Mouse (Mus musculus) G1E (cell line): ENCODE measurements around the gene Fgfr3.

Source experiments
- CTCF ChIP-seq: IDR thresholded peaks from 2 replicates; pipeline ENCODE4 v1.5.1; 2012; ENCODE audit warnings: low read depth, low read length, inconsistent platforms, mixed read lengths
- GATA2 ChIP-seq: IDR thresholded peaks from 2 replicates; pipeline ENCODE4 v1.6.1; 2012; ENCODE audit warnings: low read depth, low read length, inconsistent platforms, borderline replicate concordance
- TAL1 ChIP-seq: conservative IDR thresholded peaks from 2 replicates; pipeline ENCODE4 v1.6.1; 2012; ENCODE audit warnings: low read depth, low read length, inconsistent platforms, mixed read lengths

DNA sequence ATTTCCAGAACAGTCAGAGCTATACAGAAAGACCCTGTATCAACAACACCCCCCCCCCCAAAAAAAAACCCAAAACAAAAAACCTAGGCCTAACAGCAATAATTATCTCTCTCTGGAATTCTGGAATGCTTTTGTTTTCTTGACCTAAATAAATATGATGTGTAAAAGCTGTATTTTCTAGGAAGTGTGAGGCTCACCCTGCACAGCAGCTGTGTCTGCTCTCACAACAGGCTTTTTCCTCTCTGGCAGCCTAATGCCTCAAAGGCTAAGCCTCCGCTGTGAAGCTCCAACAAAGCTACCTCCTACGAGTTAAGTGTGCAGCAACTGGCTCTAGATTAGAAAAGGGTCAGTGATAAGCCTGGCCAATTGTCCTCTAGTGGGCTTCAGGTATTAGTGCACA lies 12.4 kb upstream of the Fgfr3 start:
- TF ChIP-seq CTCF (no peak), TAL1 (no peak), GATA2 (no peak)
